Mouse (Mus musculus) cerebellum, postnatal 25 days (tissue): ENCODE measurements around the gene Fam163b.
A peak's percentile ranks its signal among the peaks of the same experiment; 100 is the strongest.

Experiments used
- DNase-seq, 2 experiments: peaks; one replicate each; pipeline ENCODE4 v3.0.0; 2021; ENCODE audit warnings: mixed read lengths in 2 of 2

The Fam163b gene

GRCm38 (mm10) chr2:27085801-27086200 is 56.5 kb downstream of the Fam163b start:
- no peak for DNase-seq

- DNase-seq: no peak
These were observed 57.3 kb downstream of the Fam163b start for GRCm38 (mm10) chr2:27084963-27085362.

GRCm38 (mm10) chr2:27083761-27084475 is 58.4 kb downstream of the Fam163b start:
- DNase-seq: no peak

- DNase-seq: peak in 1 of 2 experiments; percentile 33
These were observed 62.6 kb downstream of the Fam163b start for GRCm38 (mm10) chr2:27079649-27080048.

- peak; percentile 29 to 45 for DNase-seq
These were observed 63.1 kb downstream of the Fam163b start, which contains the start of gene Adamtsl2 for GRCm38 (mm10) chr2:27079152-27079584. Gene Adamtsl2, plus strand, starts transcription at chr2:27079379.

- DNase-seq: no peak
These were observed 64.0 kb downstream of the Fam163b start for GRCm38 (mm10) chr2:27078312-27078711.

GRCm38 (mm10) chr2:27077655-27078244 is 64.5 kb downstream of the Fam163b start:
- DNase-seq: no peak

- peak; percentile 58 to 76 for DNase-seq
These were observed 66.8 kb downstream of the Fam163b start for GRCm38 (mm10) chr2:27075485-27075884.

- no peak for DNase-seq
These were observed 67.5 kb downstream of the Fam163b start for GRCm38 (mm10) chr2:27074804-27075203.

- DNase-seq: no peak
These were observed 68.9 kb downstream of the Fam163b start for GRCm38 (mm10) chr2:27073407-27073806.

GRCm38 (mm10) chr2:27071978-27072377 is 70.3 kb downstream of the Fam163b start, which contains the start of gene Mymk:
Gene Mymk, minus strand, starts transcription at chr2:27072179.
- DNase-seq: no peak

GRCm38 (mm10) chr2:27071137-27071536 is 71.2 kb downstream of the Fam163b start:
- DNase-seq: peak in 1 of 2 experiments; percentile 52

GRCm38 (mm10) chr2:27070247-27070813 is 72.0 kb downstream of the Fam163b start:
- DNase-seq: no peak

GRCm38 (mm10) chr2:27069646-27070045 is 72.6 kb downstream of the Fam163b start:
- DNase-seq: no peak

- no peak for DNase-seq
These were observed 74.3 kb downstream of the Fam163b start for GRCm38 (mm10) chr2:27067996-27068395.

- DNase-seq: no peak
These were observed 75.2 kb downstream of the Fam163b start for GRCm38 (mm10) chr2:27067124-27067523.
